Mouse (Mus musculus): ENCODE measurements around the gene Aplf. TPM values are rescaled to one million over a fixed set of nuclear protein-coding genes. Genes with fewer than 3 reads are reported as not detected.

The Aplf gene
- polyA plus RNA-seq, 1 experiment, result 5.8 TPM

DNA sequence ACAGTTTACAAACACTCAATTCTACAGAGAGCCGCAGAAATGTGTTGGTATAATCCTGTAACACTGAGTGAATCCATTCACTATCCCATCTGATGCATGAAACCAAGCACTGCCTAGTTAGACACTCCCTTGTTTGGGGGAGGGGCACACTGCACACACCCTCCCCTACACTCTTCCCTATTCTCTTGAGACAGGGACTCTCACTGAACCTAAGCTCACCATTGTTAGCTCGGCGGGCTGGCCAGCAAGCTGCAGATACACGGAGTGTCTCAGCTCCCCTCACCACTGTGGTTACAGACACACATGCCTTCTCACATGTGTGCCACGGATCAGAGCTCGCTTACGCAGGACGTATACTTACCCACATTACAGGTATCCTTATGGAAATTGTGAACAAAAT, 4.2 kb downstream of the Aplf start:
- no peak overlapping the region for H3K4me3 ChIP-seq (ENCODE audit: insufficient read depth, poor library complexity, severe bottlenecking)
- no peak overlapping the region for H3ac ChIP-seq (ENCODE audit: control insufficient read depth, insufficient read length, low read depth)
- no peaks in the 10 kb centered on the region for H3K36me3 ChIP-seq (ENCODE audit: control insufficient read depth, insufficient read depth)
- H3K79me2 ChIP-seq (ENCODE audit: control insufficient read depth, insufficient read depth), result peaks cover 13% of the 10 kb centered on the region
- H3K27me3 ChIP-seq (ENCODE audit: control insufficient read depth, insufficient read depth, insufficient read length), result no peaks in the 10 kb centered on the region
- TF ChIP-seq MYOG (IDR thresholded peaks at IDR 0.05; ENCODE audit: control insufficient read depth, extremely low read depth, insufficient read length), result no peak
- no peak for TF ChIP-seq FOSL1 (IDR thresholded peaks at IDR 0.05; ENCODE audit: insufficient read depth, low read length, poor library complexity, severe bottlenecking)
- no peak for TF ChIP-seq CTCF (IDR thresholded peaks at IDR 0.05; ENCODE audit: control insufficient read depth, insufficient read depth, insufficient read length)
- TF ChIP-seq USF1 (IDR thresholded peaks at IDR 0.05; ENCODE audit: low read depth), result no peak
- TF ChIP-seq CEBPB (IDR thresholded peaks at IDR 0.05; ENCODE audit: low read depth), result no peak
- no peak for TF ChIP-seq MYOD1 (IDR thresholded peaks at IDR 0.05; ENCODE audit: control insufficient read depth, insufficient read length, low read depth)
- TF ChIP-seq MAX (IDR thresholded peaks at IDR 0.05), result no peak
- H3K79me3 ChIP-seq (ENCODE audit: low read depth), result no peaks in the 10 kb centered on the region

DNA sequence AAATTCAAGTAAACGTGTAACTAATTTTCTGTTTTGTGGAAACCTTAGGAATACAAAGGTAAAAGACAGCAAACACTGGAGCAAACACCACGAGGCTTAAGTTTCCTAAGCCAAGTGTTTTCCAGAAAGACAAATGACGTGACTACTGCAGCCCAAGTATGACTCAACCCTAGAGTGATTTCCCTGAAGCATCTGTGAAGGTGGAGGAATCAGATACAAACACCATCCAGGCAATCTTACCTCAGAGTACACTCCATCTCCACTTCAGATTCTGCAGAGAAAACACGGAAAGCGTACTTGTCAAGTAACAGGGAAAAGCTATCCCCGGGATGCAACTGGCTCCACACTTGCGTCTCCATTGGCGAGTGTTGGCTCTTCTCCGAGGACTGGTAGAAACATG, 8.5 kb downstream of the Aplf start:
- Histone ChIP-seq H3K27me3 (ENCODE audit: control insufficient read depth, insufficient read depth, insufficient read length) (no peaks in the 10 kb centered on the region), H3K79me2 (ENCODE audit: control insufficient read depth, insufficient read depth) (no peaks in the 10 kb centered on the region), H3K4me3 (ENCODE audit: insufficient read depth, poor library complexity, severe bottlenecking) (no peak overlapping the region), H3ac (ENCODE audit: control insufficient read depth, insufficient read length, low read depth) (no peak overlapping the region), H3K36me3 (ENCODE audit: control insufficient read depth, insufficient read depth) (no peaks in the 10 kb centered on the region), H3K79me3 (ENCODE audit: low read depth) (no peaks in the 10 kb centered on the region)
- TF ChIP-seq CTCF (IDR thresholded peaks at IDR 0.05; ENCODE audit: control insufficient read depth, insufficient read depth, insufficient read length) (no peak), FOSL1 (IDR thresholded peaks at IDR 0.05; ENCODE audit: insufficient read depth, low read length, poor library complexity, severe bottlenecking) (no peak), MYOD1 (IDR thresholded peaks at IDR 0.05; ENCODE audit: control insufficient read depth, insufficient read length, low read depth) (no peak), MAX (IDR thresholded peaks at IDR 0.05) (no peak), CEBPB (IDR thresholded peaks at IDR 0.05; ENCODE audit: low read depth) (no peak), USF1 (IDR thresholded peaks at IDR 0.05; ENCODE audit: low read depth) (no peak), MYOG (IDR thresholded peaks at IDR 0.05; ENCODE audit: control insufficient read depth, extremely low read depth, insufficient read length) (no peak)

DNA sequence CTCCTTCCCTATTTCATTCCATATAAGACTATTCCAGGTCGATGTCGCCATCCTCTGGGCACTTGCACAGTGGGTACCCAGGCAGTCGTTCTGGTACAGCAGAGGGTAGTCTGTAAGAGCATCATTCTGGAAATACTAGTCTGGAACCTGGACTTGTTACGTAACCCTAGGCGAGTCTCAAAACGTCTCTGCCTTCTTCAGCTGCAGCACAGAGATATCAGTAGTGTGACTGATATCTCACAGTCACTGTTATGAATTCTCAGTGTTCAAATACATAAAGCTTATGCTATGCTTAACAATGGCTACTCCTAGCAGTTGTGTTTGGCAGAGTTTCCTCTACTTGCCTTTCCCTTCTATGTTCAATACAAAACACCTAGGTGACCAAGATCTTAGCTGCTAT, 9.8 kb downstream of the Aplf start:
- H3K79me2 ChIP-seq (ENCODE audit: control insufficient read depth, insufficient read depth), result no peaks in the 10 kb centered on the region
- H3K4me3 ChIP-seq (ENCODE audit: insufficient read depth, poor library complexity, severe bottlenecking), result no peak overlapping the region
- no peaks in the 10 kb centered on the region for H3K79me3 ChIP-seq (ENCODE audit: low read depth)
- no peaks in the 10 kb centered on the region for H3K27me3 ChIP-seq (ENCODE audit: control insufficient read depth, insufficient read depth, insufficient read length)
- H3ac ChIP-seq (ENCODE audit: control insufficient read depth, insufficient read length, low read depth), result no peak overlapping the region
- H3K36me3 ChIP-seq (ENCODE audit: control insufficient read depth, insufficient read depth), result peaks cover 8% of the 10 kb centered on the region
- TF ChIP-seq USF1 (IDR thresholded peaks at IDR 0.05; ENCODE audit: low read depth) (no peak), MYOD1 (IDR thresholded peaks at IDR 0.05; ENCODE audit: control insufficient read depth, insufficient read length, low read depth) (no peak), MYOG (IDR thresholded peaks at IDR 0.05; ENCODE audit: control insufficient read depth, extremely low read depth, insufficient read length) (no peak), MAX (IDR thresholded peaks at IDR 0.05) (no peak), CTCF (IDR thresholded peaks at IDR 0.05; ENCODE audit: control insufficient read depth, insufficient read depth, insufficient read length) (no peak), FOSL1 (IDR thresholded peaks at IDR 0.05; ENCODE audit: insufficient read depth, low read length, poor library complexity, severe bottlenecking) (no peak), CEBPB (IDR thresholded peaks at IDR 0.05; ENCODE audit: low read depth) (no peak)

DNA sequence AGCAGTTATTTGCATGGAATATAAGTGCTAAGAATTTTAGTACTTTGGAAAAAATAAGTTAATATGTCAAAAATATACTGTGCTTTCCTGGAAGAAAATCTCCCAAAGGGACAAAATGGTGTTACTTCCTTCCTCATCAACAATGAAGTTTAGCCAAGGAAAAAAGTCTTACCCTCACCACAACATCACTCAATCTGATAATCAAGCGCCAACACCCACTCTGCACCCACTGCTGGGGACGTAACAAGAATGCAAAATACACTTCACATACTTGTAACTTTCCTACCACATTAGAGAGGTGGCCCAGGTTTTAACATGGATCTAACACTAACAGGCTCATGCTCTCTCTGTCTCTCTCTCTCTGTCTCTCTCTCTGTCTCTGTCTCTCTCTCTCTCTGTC, 10.3 kb downstream of the Aplf start:
- H3K4me3 ChIP-seq (ENCODE audit: insufficient read depth, poor library complexity, severe bottlenecking), result no peak overlapping the region

DNA sequence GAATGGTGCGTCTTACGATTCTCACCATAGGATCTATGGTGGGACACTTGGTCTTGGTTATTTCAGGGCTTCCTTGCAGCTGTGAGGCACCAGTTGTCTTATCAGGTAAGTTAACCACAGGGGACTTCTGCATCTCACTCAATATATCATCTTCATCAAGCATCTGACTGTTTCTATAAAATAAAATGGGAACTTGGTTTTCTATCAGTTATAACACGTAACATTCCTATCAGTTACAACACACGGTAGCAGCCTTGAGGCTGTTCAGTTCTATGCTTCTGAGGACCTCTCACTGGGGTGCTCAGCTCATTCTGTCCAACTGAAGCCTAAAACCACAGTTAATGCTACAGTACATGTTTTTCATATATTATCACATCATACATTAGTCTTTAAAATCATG, 13.2 kb downstream of the Aplf start:
- H3K4me3 ChIP-seq (ENCODE audit: insufficient read depth, poor library complexity, severe bottlenecking), result no peak overlapping the region
- no peaks in the 10 kb centered on the region for H3K79me3 ChIP-seq (ENCODE audit: low read depth)
- peaks cover 8% of the 10 kb centered on the region for H3K36me3 ChIP-seq (ENCODE audit: control insufficient read depth, insufficient read depth)
- TF ChIP-seq CTCF (IDR thresholded peaks at IDR 0.05; ENCODE audit: control insufficient read depth, insufficient read depth, insufficient read length) (no peak), MAX (IDR thresholded peaks at IDR 0.05) (no peak), FOSL1 (IDR thresholded peaks at IDR 0.05; ENCODE audit: insufficient read depth, low read length, poor library complexity, severe bottlenecking) (no peak), CEBPB (IDR thresholded peaks at IDR 0.05; ENCODE audit: low read depth) (no peak), MYOG (IDR thresholded peaks at IDR 0.05; ENCODE audit: control insufficient read depth, extremely low read depth, insufficient read length) (no peak), MYOD1 (IDR thresholded peaks at IDR 0.05; ENCODE audit: control insufficient read depth, insufficient read length, low read depth) (no peak), USF1 (IDR thresholded peaks at IDR 0.05; ENCODE audit: low read depth) (no peak)
- H3ac ChIP-seq (ENCODE audit: control insufficient read depth, insufficient read length, low read depth), result no peak overlapping the region
- H3K79me2 ChIP-seq (ENCODE audit: control insufficient read depth, insufficient read depth), result no peaks in the 10 kb centered on the region
- H3K27me3 ChIP-seq (ENCODE audit: control insufficient read depth, insufficient read depth, insufficient read length), result no peaks in the 10 kb centered on the region

More for the DNA sequence above, 10.3 kb downstream of the Aplf start:
- Histone ChIP-seq H3K36me3 (ENCODE audit: control insufficient read depth, insufficient read depth) (peaks cover 8% of the 10 kb centered on the region), H3K79me2 (ENCODE audit: control insufficient read depth, insufficient read depth) (no peaks in the 10 kb centered on the region), H3ac (ENCODE audit: control insufficient read depth, insufficient read length, low read depth) (no peak overlapping the region), H3K27me3 (ENCODE audit: control insufficient read depth, insufficient read depth, insufficient read length) (no peaks in the 10 kb centered on the region), H3K79me3 (ENCODE audit: low read depth) (no peaks in the 10 kb centered on the region)
- TF ChIP-seq MAX (IDR thresholded peaks at IDR 0.05) (no peak), MYOG (IDR thresholded peaks at IDR 0.05; ENCODE audit: control insufficient read depth, extremely low read depth, insufficient read length) (no peak), MYOD1 (IDR thresholded peaks at IDR 0.05; ENCODE audit: control insufficient read depth, insufficient read length, low read depth) (no peak), FOSL1 (IDR thresholded peaks at IDR 0.05; ENCODE audit: insufficient read depth, low read length, poor library complexity, severe bottlenecking) (no peak), USF1 (IDR thresholded peaks at IDR 0.05; ENCODE audit: low read depth) (no peak), CTCF (IDR thresholded peaks at IDR 0.05; ENCODE audit: control insufficient read depth, insufficient read depth, insufficient read length) (no peak), CEBPB (IDR thresholded peaks at IDR 0.05; ENCODE audit: low read depth) (no peak)
